Mouse (Mus musculus): ENCODE measurements around the gene Tceal7. TPM values are rescaled to one million over a fixed set of nuclear protein-coding genes. Genes with fewer than 3 reads are reported as not detected.

The Tceal7 gene
- total and polyA plus RNA-seq, 3 experiments: not detected

- peak; percentile 78 for DNase-seq
Observed at GRCm38 (mm10) chrX:136248811-136249210, 34.2 kb downstream of the Tceal7 start.

- no peak for DNase-seq
Observed at GRCm38 (mm10) chrX:136249671-136250070, 35.1 kb downstream of the Tceal7 start.

DNA sequence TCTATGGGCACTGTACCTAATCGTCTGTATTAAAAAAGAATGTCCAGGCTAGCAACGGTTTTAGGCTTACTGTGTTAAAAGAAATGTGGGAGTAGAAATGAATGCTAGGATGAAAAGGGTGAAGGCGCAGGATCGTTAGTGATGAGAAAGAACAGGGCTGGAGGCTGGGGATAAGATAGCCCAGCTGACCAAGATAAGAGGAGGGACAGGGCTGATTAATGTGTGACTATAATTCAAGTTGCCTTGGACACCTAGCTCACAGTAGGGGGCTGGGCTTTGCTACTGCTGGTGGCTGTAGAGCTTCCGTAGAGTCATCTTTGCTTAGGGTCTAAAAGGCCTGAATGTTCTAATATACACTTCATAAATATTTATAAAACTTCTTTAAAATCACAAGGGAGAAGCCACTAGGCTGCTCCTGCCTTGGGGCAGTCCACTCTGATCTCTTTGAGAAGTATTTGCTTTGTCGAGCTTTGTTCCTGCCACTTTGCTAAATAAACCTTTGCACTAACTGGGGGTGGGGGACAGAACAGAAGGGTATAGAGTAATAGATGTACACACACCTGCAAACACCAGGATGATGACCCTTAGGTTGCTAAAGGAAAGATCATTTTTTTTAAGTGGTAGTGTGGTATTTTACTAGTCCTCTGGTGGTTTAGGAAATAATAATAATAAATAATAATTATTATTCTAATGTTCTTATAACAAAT lies 37.6 kb downstream of the Tceal7 start:
- peak; percentile 20 for DNase-seq

DNA sequence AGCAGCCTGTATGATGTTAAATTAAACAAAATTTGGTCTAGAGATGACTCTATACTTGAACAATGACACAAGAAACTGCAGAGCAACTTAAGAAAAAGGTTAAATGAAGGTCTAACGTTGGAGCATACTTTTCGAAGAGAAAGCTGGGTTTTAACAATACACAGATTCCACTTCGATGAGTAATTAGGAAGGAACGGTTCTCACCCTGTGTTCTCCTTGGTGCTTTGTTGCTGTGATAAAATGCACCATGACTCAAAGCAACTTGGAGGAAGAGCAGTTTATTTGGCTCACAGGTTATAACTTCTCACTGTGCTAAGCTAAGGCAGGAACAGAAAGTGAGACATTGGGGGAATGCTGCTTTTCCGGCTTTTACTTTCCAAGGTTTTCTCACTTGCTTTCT lies 53.1 kb downstream of the Tceal7 start:
- no peak for DNase-seq

DNA sequence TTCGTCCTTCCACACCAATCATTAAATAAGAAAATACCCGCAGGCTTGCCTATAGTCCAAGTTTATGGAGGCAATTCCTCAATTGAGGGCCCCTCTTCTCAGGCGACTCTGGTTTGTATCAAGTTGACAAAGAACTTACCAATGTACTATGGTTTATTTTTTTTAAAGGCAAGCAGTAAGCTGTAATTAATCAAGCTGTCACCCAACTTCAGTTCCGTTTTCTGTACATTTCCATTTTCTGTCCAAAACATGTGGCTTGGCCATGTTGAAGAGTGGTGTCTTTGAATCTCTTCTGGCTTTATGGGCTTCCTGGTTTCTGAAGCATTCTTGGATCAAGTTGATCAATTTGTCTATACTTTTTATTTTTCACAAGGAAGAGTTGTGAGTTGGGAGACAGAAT lies 53.6 kb downstream of the Tceal7 start:
- no peak for DNase-seq

GRCm38 (mm10) chrX:136269743-136270392 lies 55.3 kb downstream of the Tceal7 start, which contains the start of gene Bex3:
Gene Bex3, plus strand, starts transcription at chrX:136270253.
- peak; percentile 75 for DNase-seq

DNA sequence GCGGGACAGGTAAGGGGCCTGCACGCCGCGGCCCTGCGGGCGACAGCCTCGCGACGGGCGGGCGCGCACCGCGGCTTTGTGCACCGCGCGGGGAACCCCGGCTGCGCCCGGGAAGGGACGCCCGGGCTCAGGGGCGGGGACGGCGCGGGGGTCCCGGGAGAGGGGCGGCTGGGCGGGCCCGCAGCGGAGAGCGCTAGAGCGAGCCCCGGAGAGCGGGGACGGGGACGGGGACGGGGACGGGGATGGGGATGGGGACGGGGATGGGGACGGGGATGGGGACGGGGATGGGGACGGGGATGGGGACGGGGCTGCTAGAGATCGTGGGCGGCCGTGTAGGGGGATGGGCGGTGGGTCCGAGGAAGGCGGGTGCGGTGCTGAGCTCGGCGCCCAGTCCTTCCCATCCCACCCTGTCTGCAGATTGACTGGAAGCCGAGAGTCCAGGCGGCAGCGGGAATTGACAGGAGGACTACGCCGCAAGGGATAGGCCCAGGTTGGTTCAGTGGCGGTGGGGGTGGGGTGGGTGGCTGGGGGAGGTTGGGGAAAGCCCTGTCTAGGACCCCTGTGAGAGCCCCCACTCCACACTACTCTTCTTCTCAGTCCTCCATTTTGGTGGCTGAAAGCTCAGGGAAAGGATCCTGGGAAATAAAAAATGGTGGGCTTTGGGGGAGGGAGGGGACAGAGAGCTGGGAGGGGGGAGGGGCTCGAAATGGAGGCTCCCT lies 56.0 kb downstream of the Tceal7 start:
- DNase-seq: peak; percentile 13

DNA sequence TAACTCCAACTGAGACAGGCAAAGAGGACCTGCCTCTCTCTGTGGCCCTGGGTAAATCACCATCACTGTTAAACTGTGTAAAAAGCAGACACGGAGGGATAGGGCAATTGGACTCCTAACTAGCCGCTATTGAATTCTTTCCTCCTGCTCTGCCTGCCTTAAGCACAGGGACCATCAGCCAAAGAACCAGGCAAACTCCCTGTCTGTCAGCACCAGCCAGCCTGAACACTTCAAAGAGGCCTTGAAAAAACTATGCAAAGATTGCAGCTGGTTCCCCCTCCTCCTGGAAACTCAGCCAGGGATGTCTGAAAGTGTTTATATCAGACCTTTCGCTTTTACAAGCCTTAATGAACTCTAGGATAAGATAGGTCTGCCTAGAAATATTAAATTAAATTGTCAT lies 60.0 kb downstream of the Tceal7 start:
- DNase-seq: no peak

- no peak for DNase-seq
Observed at GRCm38 (mm10) chrX:136275386-136275785, 60.8 kb downstream of the Tceal7 start.

Small RNA genes within 50 kb of the gene (microRNA-seq; reads per million reads assigned to microRNA genes)
- 0 reads per million in 2 experiments for gene Mir6383

Other genes with a start within 250 kb of the Tceal7 start
- gene Arxes2, start 221.0 kb upstream of the Tceal7 start, total RNA-seq (2021): 10 to 100 TPM; 28.6 to 97.9 TPM
- gene Arxes2, start 221.0 kb upstream of the Tceal7 start, polyA plus RNA-seq (2012; rRNA removed): 41.3 and 107 TPM in 2 replicates
- 10 to 100 TPM in 1 of 2 experiments, 1 to 10 TPM in 1; 8.4 to 22.3 TPM for gene Arxes1, start 181.4 kb upstream of the Tceal7 start, total RNA-seq (2021)
- gene Arxes1, start 181.4 kb upstream of the Tceal7 start, polyA plus RNA-seq (2012; rRNA removed): 13.0 and 31.9 TPM in 2 replicates
- gene Bex2, start 146.5 kb upstream of the Tceal7 start, total RNA-seq (2021): 10 to 100 TPM; 16.0 to 33.7 TPM
- gene Bex2, start 146.5 kb upstream of the Tceal7 start, polyA plus RNA-seq (2012; rRNA removed): 1.4 TPM in 2 replicates
- not detected for gene Nxf3, start 129.5 kb upstream of the Tceal7 start, total RNA-seq (2021)
- not detected in 2 replicates for gene Nxf3, start 129.5 kb upstream of the Tceal7 start, polyA plus RNA-seq (2012; rRNA removed)
- gene Bex4, start 75.8 kb upstream of the Tceal7 start, total RNA-seq (2021): 1 to 10 TPM; 3.3 to 7.9 TPM
- gene Bex4, start 75.8 kb upstream of the Tceal7 start, polyA plus RNA-seq (2012; rRNA removed): 0.30 TPM in 1 of 2 replicates, not detected in the other
- gene Tceal8, start 42.4 kb upstream of the Tceal7 start, total RNA-seq (2021): 10 to 100 TPM; 37.1 to 56.5 TPM
- gene Tceal8, start 42.4 kb upstream of the Tceal7 start, polyA plus RNA-seq (2012; rRNA removed): 0.87 and 1.2 TPM in 2 replicates
- 1 to 10 TPM in 1 of 2 experiments, under 1 TPM in 1; 0.69 to 2.3 TPM for gene Tceal5, start 10.9 kb upstream of the Tceal7 start, total RNA-seq (2021)
- gene Tceal5, start 10.9 kb upstream of the Tceal7 start, polyA plus RNA-seq (2012; rRNA removed): not detected in 2 replicates
- 10 to 100 TPM; 12.9 to 20.5 TPM for gene Bex1, start 734 bp downstream of the Tceal7 start, total RNA-seq (2021)
- 1.5 and 1.9 TPM in 2 replicates for gene Bex1, start 734 bp downstream of the Tceal7 start, polyA plus RNA-seq (2012; rRNA removed)
- gene Tceal9, start 30.3 kb downstream of the Tceal7 start, total RNA-seq (2021): 100 to 1,000 TPM; 252 to 337 TPM
- gene Tceal9, start 30.3 kb downstream of the Tceal7 start, polyA plus RNA-seq (2012; rRNA removed): 4.4 and 7.1 TPM in 2 replicates
- gene Bex3, start 55.5 kb downstream of the Tceal7 start, total RNA-seq (2021): 100 to 1,000 TPM in 1 of 2 experiments, 10 to 100 TPM in 1; 96.8 to 195 TPM
- gene Bex3, start 55.5 kb downstream of the Tceal7 start, polyA plus RNA-seq (2012; rRNA removed): 24.3 and 34.2 TPM in 2 replicates